Comparison of ENCODE assay signal across 9 mouse cellular contexts in the genomic region with DNA sequence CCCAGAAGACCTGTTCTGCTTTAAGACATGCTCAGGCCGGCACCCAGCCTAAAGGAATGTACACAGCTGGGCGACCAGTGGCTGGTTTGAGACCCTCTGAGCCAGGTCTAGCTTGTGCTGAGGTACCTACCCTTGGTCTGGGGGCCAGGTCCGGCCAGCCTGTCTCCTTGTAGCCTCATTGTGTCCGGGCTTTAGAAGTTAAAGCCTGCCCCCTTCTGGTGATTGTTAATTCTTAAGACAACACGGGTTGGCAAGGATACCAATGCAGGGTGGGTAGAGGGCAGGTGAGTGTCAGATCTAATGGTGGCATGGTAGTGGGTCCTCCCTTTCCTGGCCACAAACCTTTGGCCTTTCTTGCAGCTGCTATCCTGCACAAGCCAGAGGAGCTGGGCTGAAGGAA.
A peak's percentile ranks its signal among the peaks of the same experiment; 100 is the strongest.
DNase-seq lines count a peak whose midpoint lies in the region; ATAC-seq lines count a peak whose summit lies in the region.
"Had no signal": no experiment of that assay in that cellular context is flagged by ENCODE, and none has a peak within 500 bp of the region (broad histone marks: within the 10 kb centered on the region; RNA-seq: fewer than 3 reads in every experiment).

No protein-coding gene starts in this region.

- H3K27me3 ChIP-seq in hindbrain, embryonic 13.5 days, result no peaks in the 10 kb centered on the region
- no peaks in the 10 kb centered on the region for H3K27me3 ChIP-seq in neural tube, embryonic 11.5 days (ENCODE audit: control insufficient read depth, insufficient read depth, low read length)

- H3K36me3 ChIP-seq in hindbrain, embryonic 13.5 days, result no peaks in the 10 kb centered on the region; the same call in 1 of the 2 replicates
- no peaks in the 10 kb centered on the region for H3K36me3 ChIP-seq in neural tube, embryonic 11.5 days (ENCODE audit: control insufficient read depth, insufficient read depth, low read length)

- H3K4me3 ChIP-seq in hindbrain, embryonic 13.5 days, result no peak overlapping the region
- H3K4me3 ChIP-seq in neural tube, embryonic 11.5 days (ENCODE audit: low read depth, low read length), result no peak overlapping the region
- H3K4me3 ChIP-seq: megakaryocyte, embryonic 14.5 days had no signal

- DNase-seq in adrenal gland, adult 2 months, result peak; percentile 53
- DNase-seq in adrenal gland, postnatal 4 days (ENCODE audit: low spot score in 2 of 2), result no peak
- peak; percentile 61 for DNase-seq in NIH3T3 (ENCODE audit: low read depth)
- DNase-seq in embryo, embryonic 11.5 days (ENCODE audit: low read depth, low spot score), result peak; percentile 54
- DNase-seq in layer of hippocampus, postnatal 25 days (ENCODE audit: extremely low spot score in 1 of 2, low spot score in 1 of 2), result peak; percentile 9
- peak; percentile 59 for DNase-seq in neural tube, embryonic 11.5 days (ENCODE audit: low spot score)
- no peak for DNase-seq in thymus, postnatal 36 days

- 9% methylated on average over 5 of the region's 5 CpGs for WGBS in hindbrain, embryonic 13.5 days
- 16% methylated on average over 5 of the region's 5 CpGs for WGBS in neural tube, embryonic 11.5 days

- ATAC-seq in hindbrain, embryonic 13.5 days (ENCODE audit: low FRiP score), result peak; percentile 74
- no peak for ATAC-seq in neural tube, embryonic 11.5 days (ENCODE audit: insufficient read depth, low FRiP score, low TSS enrichment)

- no peak overlapping the region for H3K27ac ChIP-seq in hindbrain, embryonic 13.5 days
- H3K27ac ChIP-seq in neural tube, embryonic 11.5 days (ENCODE audit: low read depth, low read length), result no peak overlapping the region

- no peak overlapping the region for H3K9ac ChIP-seq in hindbrain, embryonic 13.5 days
- H3K9ac ChIP-seq in neural tube, embryonic 11.5 days (ENCODE audit: low read length), result no peak overlapping the region

- H3K9me3 ChIP-seq in hindbrain, embryonic 13.5 days, result 0 out of 2 replicates have a peak, but pooled peaks cover under 1% of the 10 kb centered on the region
- H3K9me3 ChIP-seq in neural tube, embryonic 11.5 days (ENCODE audit: control insufficient read depth, low read length), result 0 out of 2 replicates have a peak, but pooled peaks cover under 1% of the 10 kb centered on the region

- H3K4me1 ChIP-seq in hindbrain, embryonic 13.5 days (replicated peaks), result peaks cover 19% of the 10 kb centered on the region
- H3K4me1 ChIP-seq in neural tube, embryonic 11.5 days (ENCODE audit: control insufficient read depth, insufficient read depth, low read length), result no peaks in the 10 kb centered on the region
- H3K4me1 ChIP-seq: megakaryocyte, embryonic 14.5 days had no signal

- no peak overlapping the region for H3K4me2 ChIP-seq in hindbrain, embryonic 13.5 days
- H3K4me2 ChIP-seq in neural tube, embryonic 11.5 days (ENCODE audit: low read depth), result no peak overlapping the region

Comparison
In these comparisons a context has a peak if more than half of its experiments do, and no peak if none do; other contexts are left out.
1. DNase-seq: peak in adrenal gland, adult 2 months (single experiment), NIH3T3 (single experiment), embryo, embryonic 11.5 days (single experiment), layer of hippocampus, postnatal 25 days (2 of 2) and neural tube, embryonic 11.5 days (single experiment); none in adrenal gland, postnatal 4 days (0 of 2) and thymus, postnatal 36 days (0 of 2).